Comparison of ENCODE assay signal across 8 mouse cellular contexts in genomic region chr7:100762726-100763125, GRCm38 (mm10). TPM values are rescaled to one million over a fixed set of nuclear protein-coding genes. Genes with fewer than 3 reads are reported as not detected.
DNase-seq lines count a peak whose midpoint lies in the region.

No protein-coding gene starts in this region.

- DNase-seq in adrenal gland, postnatal 14 days = peak; percentile 68
- no peak for DNase-seq in adrenal gland, postnatal 4 days (ENCODE audit: low spot score in 2 of 2)
- peak; percentile 10 for DNase-seq in kidney, adult 9 months
- DNase-seq in kidney, postnatal 4 days = no peak
- DNase-seq in 3T3-L1 (ENCODE audit: low read depth, low spot score) = peak; percentile 4
- DNase-seq in cerebellum, postnatal 25 days = peak; percentile 66 to 74
- DNase-seq in adipocyte (ENCODE audit: low spot score) = no peak
- no peak for DNase-seq in frontal cortex, adult 2 months (ENCODE audit: extremely low spot score in 1 of 2, low spot score in 1 of 2)

RNA-seq across cellular contexts. Expression of gene Fam168a, which starts 56.3 kb away (rescaled TPM):
- total RNA-seq in adrenal gland, postnatal 14 days (2021) = 67.5 and 69.9 TPM in 2 replicates
- total RNA-seq in adrenal gland, postnatal 4 days (2021) = 10 to 100 TPM; 72.3 to 87.5 TPM
- 105 and 108 TPM in 2 replicates for polyA plus RNA-seq in frontal cortex, adult 2 months (2012; rRNA removed)

Comparison
In these comparisons a context has a peak if more than half of its experiments do, and no peak if none do; other contexts are left out.
1. DNase-seq: peak in adrenal gland, postnatal 14 days (single experiment), kidney, adult 9 months (single experiment), 3T3-L1 (single experiment) and cerebellum, postnatal 25 days (2 of 2); none in adrenal gland, postnatal 4 days (0 of 2), kidney, postnatal 4 days (0 of 2), adipocyte (single experiment) and frontal cortex, adult 2 months (0 of 2).